Mouse (Mus musculus) testis, postnatal 10 days (tissue): ENCODE measurements at regions not wholly inside any gene's neighbourhood (a gene's known extent, or its start where the extent isn't known, plus 50 kb on each side); places are given as distances from the start of the nearest gene placed in this dataset.

Experiments
- DNase-seq: peaks from one replicate; pipeline ENCODE4 v3.0.0; 2021; ENCODE audit warnings: low spot score

- DNase-seq, result no peak
Observed at GRCm38 (mm10) chrX:139392777-139393176, 59.3 kb downstream of the Trap1a start.

GRCm38 (mm10) chrX:139416701-139417100 lies 63.5 kb upstream of the D330045A20Rik start:
- DNase-seq, result peak; percentile 80

- no peak for DNase-seq
Observed at GRCm38 (mm10) chrX:139419867-139420266, 60.3 kb upstream of the D330045A20Rik start.

GRCm38 (mm10) chrX:139424307-139424706 lies 55.9 kb upstream of the D330045A20Rik start:
- no peak for DNase-seq
